31 mouse cellular contexts compared by ENCODE assay signal in the genomic region with DNA sequence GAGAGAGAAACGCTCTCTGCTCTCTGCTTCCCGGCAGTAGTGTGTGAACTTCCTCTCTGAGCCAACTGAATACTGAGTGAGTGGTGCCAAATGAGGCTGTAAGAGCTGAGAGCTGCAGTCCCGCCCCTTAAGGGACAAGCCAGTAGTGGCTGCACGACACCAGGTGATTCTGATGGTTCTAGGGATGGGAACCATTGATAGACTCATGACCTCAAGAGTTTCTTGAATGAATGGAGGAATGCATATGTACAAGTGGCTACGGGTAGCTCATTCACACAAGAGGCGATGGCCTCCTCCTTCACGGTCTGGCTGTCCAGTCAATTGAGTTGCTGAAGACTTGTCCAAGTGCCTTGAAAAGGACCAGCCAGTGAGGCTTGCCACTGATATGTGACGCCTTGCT.
DNase-seq lines count a peak whose midpoint lies in the region; ATAC-seq lines count a peak whose summit lies in the region.
"Had no signal": no experiment of that assay in that cellular context is flagged by ENCODE, and none has a peak within 500 bp of the region (broad histone marks: within the 10 kb centered on the region; RNA-seq: fewer than 3 reads in every experiment).

No protein-coding gene starts in this region.

- H3K9me3 ChIP-seq in heart, embryonic 11.5 days (replicated peaks; ENCODE audit: control insufficient read depth, low read length): peaks cover 16% of the 10 kb centered on the region
- peaks cover 16% of the 10 kb centered on the region for H3K9me3 ChIP-seq in kidney, embryonic 16.5 days (ENCODE audit: low read length)
- peaks cover 20% of the 10 kb centered on the region for H3K9me3 ChIP-seq in heart, embryonic 13.5 days
- peaks cover 18% of the 10 kb centered on the region for H3K9me3 ChIP-seq in forebrain, embryonic 13.5 days (replicated peaks)
- H3K9me3 ChIP-seq: megakaryocyte, embryonic 14.5 days had no signal

- WGBS in heart, embryonic 11.5 days (ENCODE audit: insufficient replicate concordance): 67% methylated on average over 8 of the region's 8 CpGs
- WGBS in kidney, embryonic 16.5 days: 55% methylated on average over 8 of the region's 8 CpGs
- WGBS in heart, embryonic 13.5 days: 58% methylated on average over 8 of the region's 8 CpGs
- WGBS in forebrain, embryonic 13.5 days: 87% methylated on average over 8 of the region's 8 CpGs

- peak; percentile 94 for DNase-seq in heart, adult 11 months
- DNase-seq in kidney, postnatal 10 days: no peak
- peak; percentile 15 for DNase-seq in heart, postnatal 4 days
- DNase-seq: adrenal gland, adult 2 months; adrenal gland, postnatal 36 days; cerebellum, adult 18-20 months; cerebellum, postnatal 10 days; gastrocnemius, adult 2 months; gastrocnemius, postnatal 36 days; kidney, postnatal 14 days; lung, postnatal 4 days; thymus, adult 2 months; thymus, postnatal 4 days had no signal

- no peaks in the 10 kb centered on the region for H3K27me3 ChIP-seq in heart, embryonic 11.5 days (ENCODE audit: control insufficient read depth, insufficient read depth, low read length)
- H3K27me3 ChIP-seq in kidney, embryonic 16.5 days (ENCODE audit: insufficient read depth, low read length): no peaks in the 10 kb centered on the region
- no peaks in the 10 kb centered on the region for H3K27me3 ChIP-seq in heart, embryonic 13.5 days (replicated peaks)
- no peaks in the 10 kb centered on the region for H3K27me3 ChIP-seq in forebrain, embryonic 13.5 days
- H3K27me3 ChIP-seq: CH12.LX; embryonic facial prominence, embryonic 13.5 days; hindbrain, embryonic 12.5 days; intestine, embryonic 15.5 days; lung, embryonic 15.5 days; midbrain, embryonic 13.5 days had no signal

- H3K4me3 ChIP-seq in heart, embryonic 11.5 days (ENCODE audit: low read depth, low read length): no peak overlapping the region
- H3K4me3 ChIP-seq in kidney, embryonic 16.5 days (ENCODE audit: low read length): no peak overlapping the region
- H3K4me3 ChIP-seq in heart, embryonic 13.5 days: no peak overlapping the region
- H3K4me3 ChIP-seq in forebrain, embryonic 13.5 days: no peak overlapping the region
- H3K4me3 ChIP-seq: embryonic facial prominence, embryonic 13.5 days; forebrain, embryonic 10.5 days; gastrocnemius, adult 2 months; hindbrain, embryonic 12.5 days; intestine, embryonic 15.5 days; left cerebral cortex, adult 2 months; limb, embryonic 13.5 days; lung, embryonic 15.5 days; megakaryocyte, embryonic 14.5 days; midbrain, embryonic 13.5 days had no signal

- H3K4me2 ChIP-seq in heart, embryonic 11.5 days: no peak overlapping the region
- H3K4me2 ChIP-seq in kidney, embryonic 16.5 days (replicated peaks; ENCODE audit: low read depth, low read length): no peak overlapping the region
- no peak overlapping the region for H3K4me2 ChIP-seq in heart, embryonic 13.5 days
- H3K4me2 ChIP-seq in forebrain, embryonic 13.5 days: no peak overlapping the region
- H3K4me2 ChIP-seq: embryonic facial prominence, embryonic 13.5 days; hindbrain, embryonic 12.5 days; intestine, embryonic 15.5 days; limb, embryonic 13.5 days; liver, embryonic 11.5 days; lung, embryonic 15.5 days; midbrain, embryonic 13.5 days had no signal

- 0 out of 2 replicates have a peak, but pooled peaks cover 3% of the 10 kb centered on the region for H3K4me1 ChIP-seq in heart, embryonic 11.5 days (ENCODE audit: control insufficient read depth, insufficient read depth, low read length)
- peaks cover 11% of the 10 kb centered on the region for H3K4me1 ChIP-seq in kidney, embryonic 16.5 days (ENCODE audit: insufficient read depth, low read length)
- peaks cover 23% of the 10 kb centered on the region for H3K4me1 ChIP-seq in heart, embryonic 13.5 days
- H3K4me1 ChIP-seq in forebrain, embryonic 13.5 days: peaks cover 8% of the 10 kb centered on the region; the same call in 1 of the 2 replicates
- H3K4me1 ChIP-seq: hindbrain, embryonic 12.5 days; intestine, embryonic 15.5 days; lung, embryonic 15.5 days; megakaryocyte, embryonic 14.5 days; midbrain, embryonic 13.5 days had no signal

- no peak overlapping the region for H3K27ac ChIP-seq in heart, embryonic 11.5 days (ENCODE audit: low read depth, low read length)
- H3K27ac ChIP-seq in kidney, embryonic 16.5 days (ENCODE audit: low read length): peak overlapping the region; percentile 14; the same call in 1 of the 2 replicates
- H3K27ac ChIP-seq in heart, embryonic 13.5 days (replicated peaks): peak overlapping the region; percentile 46
- no peak overlapping the region for H3K27ac ChIP-seq in forebrain, embryonic 13.5 days
- H3K27ac ChIP-seq: embryonic facial prominence, embryonic 13.5 days; forebrain, embryonic 10.5 days; gastrocnemius, adult 2 months; hindbrain, embryonic 12.5 days; hindbrain, postnatal 0 days; intestine, embryonic 15.5 days; left cerebral cortex, adult 2 months; limb, embryonic 13.5 days; lung, embryonic 15.5 days; midbrain, embryonic 13.5 days had no signal

- peaks cover 20% of the 10 kb centered on the region for H3K36me3 ChIP-seq in heart, embryonic 11.5 days (ENCODE audit: control insufficient read depth, insufficient read depth, low read length)
- peaks cover 23% of the 10 kb centered on the region for H3K36me3 ChIP-seq in kidney, embryonic 16.5 days (ENCODE audit: insufficient read depth, low read length)
- peaks cover 25% of the 10 kb centered on the region for H3K36me3 ChIP-seq in heart, embryonic 13.5 days
- peaks cover 33% of the 10 kb centered on the region for H3K36me3 ChIP-seq in forebrain, embryonic 13.5 days (ENCODE audit: poor library complexity, severe bottlenecking)

- ATAC-seq in heart, embryonic 11.5 days (replicated peaks; ENCODE audit: insufficient number of reproducible peaks, low FRiP score, low TSS enrichment): no peak
- ATAC-seq in kidney, embryonic 16.5 days (ENCODE audit: low FRiP score, low TSS enrichment): no peak
- no peak for ATAC-seq in heart, embryonic 13.5 days (ENCODE audit: extremely low read depth, insufficient number of reproducible peaks, low FRiP score, low TSS enrichment)
- ATAC-seq in forebrain, embryonic 13.5 days: no peak
- ATAC-seq: activated CD4-positive, CD25-positive, alpha-beta regulatory T cell, adult 4 months; forebrain, embryonic 16.5 days; hindbrain, postnatal 0 days; intestine, embryonic 15.5 days; midbrain, embryonic 13.5 days had no signal

- H3K9ac ChIP-seq in heart, embryonic 11.5 days (ENCODE audit: low read depth, low read length): no peak overlapping the region
- no peak overlapping the region for H3K9ac ChIP-seq in kidney, embryonic 16.5 days (replicated peaks; ENCODE audit: low read length)
- no peak overlapping the region for H3K9ac ChIP-seq in heart, embryonic 13.5 days
- no peak overlapping the region for H3K9ac ChIP-seq in forebrain, embryonic 13.5 days
- H3K9ac ChIP-seq: embryonic facial prominence, embryonic 13.5 days; hindbrain, embryonic 12.5 days; intestine, embryonic 15.5 days; limb, embryonic 13.5 days; lung, embryonic 15.5 days; midbrain, embryonic 13.5 days had no signal

Comparison
In these comparisons a context has a peak if more than half of its experiments do, and no peak if none do; other contexts are left out.
1. H3K27ac ChIP-seq: peak in kidney, embryonic 16.5 days (single experiment) and heart, embryonic 13.5 days (single experiment); none in heart, embryonic 11.5 days (single experiment) and forebrain, embryonic 13.5 days (single experiment).